Mouse (Mus musculus): ENCODE measurements around the gene Nlk.
A peak's percentile ranks its signal among the peaks of the same experiment; 100 is the strongest.
"Not testable (repeated sequence)": the region's sequence is repeated elsewhere in the genome, so short reads cannot be mapped to it uniquely, and the experiment has no call there.

The Nlk gene

GRCm38 (mm10) chr11:78594271-78594964 is 102.8 kb downstream of the Nlk start:
- DNase-seq = no peak

DNA sequence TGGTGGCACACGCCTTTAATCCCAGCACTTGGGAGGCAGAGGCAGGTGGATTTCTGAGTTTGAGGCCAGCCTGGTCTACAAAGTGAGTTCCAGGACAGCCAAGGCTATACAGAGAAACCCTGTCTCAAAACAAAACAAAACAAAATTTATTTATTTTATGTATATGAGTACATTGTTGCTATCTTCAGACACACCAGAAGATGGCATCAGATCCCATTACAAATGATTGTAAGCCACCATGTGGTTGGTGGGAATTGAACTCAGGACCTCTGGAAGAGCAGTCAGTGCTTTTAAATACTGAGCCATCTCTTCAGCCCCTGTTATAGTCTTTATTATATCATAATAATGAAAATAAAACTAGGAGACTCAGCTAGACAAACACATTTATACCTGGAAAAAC is 109.5 kb downstream of the Nlk start:
- not testable (repeated sequence) for DNase-seq

- no peak for DNase-seq
These were observed 111.1 kb downstream of the Nlk start for GRCm38 (mm10) chr11:78586099-78586498.

- DNase-seq = no peak
These were observed 114.3 kb downstream of the Nlk start for GRCm38 (mm10) chr11:78582848-78583247.

DNA sequence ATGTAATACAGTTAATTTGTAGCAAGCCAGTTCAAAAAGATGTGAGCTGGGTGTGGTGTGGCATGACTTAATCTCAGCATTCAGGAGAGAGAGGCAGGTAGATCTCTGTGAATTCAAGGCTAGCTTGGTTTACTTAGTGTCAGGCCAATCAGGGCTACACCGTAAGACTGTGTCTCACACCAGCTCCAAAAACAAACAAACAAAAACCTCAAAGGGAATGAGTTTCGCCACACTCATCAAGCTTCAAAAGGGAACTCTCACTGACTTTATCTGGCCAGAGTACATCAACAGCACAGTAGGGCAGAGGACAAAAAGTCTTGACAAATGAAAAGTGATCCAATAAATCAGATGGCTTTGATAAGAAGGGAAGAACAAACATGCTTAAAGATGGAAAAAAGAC is 122.2 kb downstream of the Nlk start:
- no peak for DNase-seq

- DNase-seq = no peak
These were observed 122.6 kb downstream of the Nlk start for GRCm38 (mm10) chr11:78574536-78574935.

DNA sequence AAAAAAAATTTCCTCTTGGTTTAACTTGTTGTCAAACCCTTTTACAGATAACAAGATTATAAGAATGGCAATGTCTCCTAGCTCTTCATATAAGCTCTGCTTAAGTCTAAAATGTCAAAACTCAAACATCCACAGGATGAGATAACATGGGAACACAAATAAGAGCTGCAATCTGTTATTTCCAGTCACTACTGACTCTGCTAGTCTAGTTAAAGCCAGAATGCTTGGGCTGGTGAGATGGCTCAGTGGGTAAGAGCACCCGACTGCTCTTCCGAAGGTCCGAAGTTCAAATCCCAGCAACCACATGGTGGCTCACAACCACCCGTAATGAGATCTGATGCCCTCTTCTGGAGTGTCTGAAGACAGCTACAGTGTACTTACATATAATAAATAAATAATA is 123.1 kb downstream of the Nlk start:
- DNase-seq = not testable (repeated sequence)

- DNase-seq = no peak
These were observed 125.3 kb downstream of the Nlk start for GRCm38 (mm10) chr11:78571854-78572253.

DNA sequence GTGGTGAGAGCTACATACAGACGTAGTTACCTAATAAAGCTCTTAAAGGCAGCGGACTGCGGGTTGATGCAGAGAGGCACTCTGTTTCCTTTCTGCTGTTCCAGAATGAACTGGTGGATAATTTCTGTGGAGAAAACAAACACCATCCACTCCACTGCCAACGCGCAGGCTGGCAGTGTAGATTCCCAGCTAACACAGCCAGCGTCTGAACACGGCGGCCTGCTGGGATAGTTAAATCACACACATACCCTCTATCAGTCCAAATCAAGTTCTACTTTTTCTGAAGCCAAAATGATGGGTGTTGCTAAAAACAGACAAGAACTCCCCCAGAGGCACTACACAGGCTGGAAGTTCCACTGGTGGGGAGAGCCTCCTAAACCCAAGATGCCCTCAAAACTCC is 125.7 kb downstream of the Nlk start:
- DNase-seq = no peak

GRCm38 (mm10) chr11:78569806-78570205 is 127.4 kb downstream of the Nlk start:
- no peak for DNase-seq

- DNase-seq = no peak
These were observed 128.3 kb downstream of the Nlk start for GRCm38 (mm10) chr11:78568827-78569226.

DNA sequence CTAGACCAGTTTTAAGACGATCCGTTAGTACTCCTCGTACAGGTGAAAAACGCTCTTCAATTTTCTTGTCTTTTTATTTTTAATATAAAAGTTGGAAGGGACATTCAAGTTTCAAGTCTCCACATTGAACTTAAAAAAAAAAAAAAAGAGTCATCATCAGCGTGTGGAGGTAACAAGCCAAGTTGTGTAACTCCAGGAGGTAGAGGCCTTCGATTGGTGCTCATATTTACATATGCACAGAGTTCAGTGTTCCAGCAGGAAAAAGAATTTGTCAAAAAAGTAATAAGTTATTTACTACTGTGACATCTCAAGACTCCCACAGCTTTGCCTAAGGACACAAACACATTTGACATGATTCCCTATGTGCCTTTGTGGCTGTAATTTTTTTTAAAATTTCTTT is 129.6 kb downstream of the Nlk start:
- no peak for DNase-seq

DNA sequence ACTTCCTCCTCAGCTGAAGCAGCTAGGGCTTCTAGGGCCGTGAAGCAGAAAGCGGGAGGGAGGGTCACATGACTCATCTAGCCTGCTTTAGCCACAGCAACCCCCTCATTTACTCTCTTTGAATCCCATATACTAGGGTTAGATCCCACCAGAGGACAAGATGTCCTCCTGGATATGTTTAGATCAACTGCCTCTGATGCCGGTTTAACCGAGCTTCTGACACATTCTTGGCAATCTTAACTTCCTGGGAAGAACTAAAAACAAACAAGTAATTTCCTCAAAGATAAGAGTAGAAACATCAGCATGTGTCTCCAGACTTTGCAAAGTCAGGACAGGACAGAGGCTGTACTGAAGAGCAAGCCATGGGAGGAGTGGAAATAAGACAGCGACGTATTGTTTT is 130.4 kb downstream of the Nlk start:
- DNase-seq = peak; percentile 29 to 63

DNA sequence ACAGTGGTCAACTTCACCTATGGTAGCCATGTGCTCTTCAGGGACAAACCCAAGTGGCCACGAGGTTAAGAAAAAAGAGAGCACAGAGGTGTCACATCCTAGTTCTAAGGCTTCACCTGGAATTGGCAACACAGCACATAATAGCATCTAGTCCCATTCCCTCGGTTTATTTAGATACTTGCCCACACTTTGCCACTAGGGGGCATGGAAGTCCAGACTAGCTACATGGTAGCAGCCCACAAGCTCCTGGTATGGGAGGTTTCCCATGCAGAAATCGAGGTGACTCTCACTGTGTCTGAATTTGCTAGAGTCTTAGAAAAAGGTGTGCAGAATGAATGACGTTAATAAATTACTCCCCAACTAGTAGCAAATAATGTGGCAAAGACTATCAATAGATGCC is 136.7 kb downstream of the Nlk start:
- peak; percentile 75 to 81 for DNase-seq

DNA sequence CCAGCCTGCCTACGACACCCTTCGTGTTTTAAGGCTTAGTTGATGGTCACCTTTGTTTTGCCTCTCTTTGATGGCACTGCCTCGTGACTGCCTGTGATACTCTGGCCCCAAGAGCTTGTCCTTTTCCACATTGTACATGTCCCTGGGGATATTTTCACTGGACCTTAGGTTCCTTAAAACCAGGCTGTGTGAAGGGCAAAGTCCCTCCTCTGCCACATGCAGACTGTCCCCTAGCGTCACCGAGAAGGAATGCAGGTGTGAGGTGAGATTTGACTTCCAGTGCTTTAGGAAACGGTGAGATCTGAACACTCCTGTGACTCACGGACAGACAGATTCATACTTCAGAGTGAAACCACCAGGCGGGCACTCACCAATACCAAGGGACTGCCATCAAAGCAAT is 139.9 kb downstream of the Nlk start:
- peak; percentile 68 for DNase-seq

GRCm38 (mm10) chr11:78556070-78556469 is 141.1 kb downstream of the Nlk start:
- no peak for DNase-seq

- DNase-seq = no peak
These were observed 141.6 kb downstream of the Nlk start for GRCm38 (mm10) chr11:78555623-78556022.

GRCm38 (mm10) chr11:78551059-78551398 is 146.1 kb downstream of the Nlk start:
- no peak for DNase-seq

DNA sequence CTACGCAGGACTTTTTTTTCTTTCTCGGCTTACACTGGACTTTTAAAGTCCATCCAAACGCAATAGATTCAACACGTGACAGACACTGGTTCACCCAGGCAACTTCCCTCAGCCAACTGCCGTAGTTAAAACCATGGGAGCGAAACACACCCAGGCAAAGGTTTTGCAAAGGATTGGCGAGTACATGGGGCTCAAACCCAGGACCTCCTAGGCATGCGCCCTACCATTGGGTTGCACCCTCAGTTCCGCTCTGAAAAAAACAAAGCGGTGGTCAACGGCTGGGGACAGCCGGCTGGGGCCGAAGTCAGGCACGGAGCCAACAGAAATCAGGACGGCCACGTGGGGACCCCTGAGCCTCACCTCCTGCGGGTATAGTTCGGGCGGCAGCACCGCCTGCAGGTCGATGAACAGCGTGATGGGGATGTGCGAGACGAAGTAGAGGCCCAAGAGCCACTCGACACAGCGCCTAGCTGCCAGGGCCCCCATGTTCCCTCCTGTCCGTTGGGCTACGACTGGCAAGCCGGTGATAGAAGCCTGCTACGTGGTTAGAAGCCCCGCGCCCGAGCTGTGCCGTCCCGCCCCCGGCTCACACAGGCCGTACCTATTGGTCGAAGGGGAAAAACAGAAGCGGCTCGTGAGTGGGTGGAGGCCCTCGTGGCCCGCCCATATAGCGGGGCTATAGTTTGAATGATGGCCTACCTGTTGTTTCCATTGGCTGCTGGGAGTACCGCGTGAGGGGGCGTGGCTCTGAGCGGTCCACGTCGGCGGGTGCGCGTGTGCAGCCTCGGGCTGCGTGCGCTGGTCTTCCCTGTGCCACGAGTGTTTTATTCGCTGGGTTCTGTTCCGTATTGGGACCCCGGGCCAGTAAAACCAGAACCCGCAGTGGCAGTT is 146.8 kb downstream of the Nlk start, which contains the start of gene Tmem97:
Tmem97 (minus strand) TSS at position 610 of the 891 bp plus-strand sequence.
- DNase-seq = peak; percentile 97

- peak in 1 of 2 experiments; percentile 35 for DNase-seq
These were observed 147.6 kb downstream of the Nlk start for GRCm38 (mm10) chr11:78549491-78549987.

DNA sequence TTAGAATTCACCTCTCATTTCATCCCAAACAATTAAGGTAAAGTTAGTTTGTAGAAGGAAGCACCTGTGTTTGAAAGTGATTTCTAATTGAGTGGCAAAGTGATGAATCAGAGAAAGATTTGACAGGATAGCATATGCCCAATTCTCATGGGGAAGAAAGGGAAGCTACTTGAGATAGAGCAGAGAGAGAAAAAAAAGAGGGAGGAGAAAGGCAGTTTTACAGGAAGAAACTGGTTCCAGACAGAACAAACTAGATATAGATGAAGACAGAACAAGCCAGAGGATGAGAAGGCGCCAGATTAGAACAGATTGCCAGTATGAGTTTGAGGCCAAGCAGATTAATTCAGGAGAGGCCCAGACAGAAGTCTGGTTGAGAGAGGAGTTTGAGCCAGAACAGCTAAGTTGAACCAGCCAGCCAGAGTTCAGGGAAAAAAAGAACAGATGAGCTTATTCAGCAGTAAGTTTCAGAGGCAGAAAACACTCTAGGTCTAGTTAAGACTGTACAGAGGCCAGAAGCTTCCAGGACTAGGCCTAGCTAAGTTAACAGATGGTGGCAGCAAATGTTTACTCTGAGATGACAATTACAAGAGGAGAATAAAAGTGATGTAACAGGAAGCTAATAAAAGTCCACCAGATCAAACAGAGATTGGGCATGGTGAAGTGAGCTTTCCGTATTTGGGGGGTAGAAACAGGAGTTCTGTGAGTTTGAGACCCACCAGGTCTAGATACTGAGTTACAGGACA is 149.3 kb downstream of the Nlk start:
- DNase-seq = no peak

DNA sequence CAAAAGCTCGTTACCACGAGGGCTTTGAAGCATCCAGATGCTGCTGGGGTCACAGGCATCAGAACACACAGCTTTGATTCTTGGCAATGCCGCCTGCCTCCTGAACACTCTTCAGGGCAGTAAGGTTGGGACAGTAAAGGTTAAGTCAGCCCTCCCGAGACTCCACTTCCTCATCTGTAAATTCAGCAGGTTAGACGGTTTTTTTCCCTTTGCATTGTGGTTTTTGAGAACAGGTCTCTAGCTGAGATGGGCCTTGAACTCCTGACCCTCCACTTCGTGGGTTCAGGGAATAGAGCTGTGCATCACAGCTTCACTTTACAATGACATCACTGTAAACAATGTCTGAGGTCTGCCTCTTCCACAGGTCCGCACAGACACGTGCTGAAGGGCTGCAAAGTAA is 152.0 kb downstream of the Nlk start:
- no peak for DNase-seq

GRCm38 (mm10) chr11:78544449-78545111 is 152.6 kb downstream of the Nlk start:
- DNase-seq = no peak

All from kidney, adult 8-10 months (tissue).